Mouse (Mus musculus): ENCODE data around the gene Sh3pxd2a.

DNA sequence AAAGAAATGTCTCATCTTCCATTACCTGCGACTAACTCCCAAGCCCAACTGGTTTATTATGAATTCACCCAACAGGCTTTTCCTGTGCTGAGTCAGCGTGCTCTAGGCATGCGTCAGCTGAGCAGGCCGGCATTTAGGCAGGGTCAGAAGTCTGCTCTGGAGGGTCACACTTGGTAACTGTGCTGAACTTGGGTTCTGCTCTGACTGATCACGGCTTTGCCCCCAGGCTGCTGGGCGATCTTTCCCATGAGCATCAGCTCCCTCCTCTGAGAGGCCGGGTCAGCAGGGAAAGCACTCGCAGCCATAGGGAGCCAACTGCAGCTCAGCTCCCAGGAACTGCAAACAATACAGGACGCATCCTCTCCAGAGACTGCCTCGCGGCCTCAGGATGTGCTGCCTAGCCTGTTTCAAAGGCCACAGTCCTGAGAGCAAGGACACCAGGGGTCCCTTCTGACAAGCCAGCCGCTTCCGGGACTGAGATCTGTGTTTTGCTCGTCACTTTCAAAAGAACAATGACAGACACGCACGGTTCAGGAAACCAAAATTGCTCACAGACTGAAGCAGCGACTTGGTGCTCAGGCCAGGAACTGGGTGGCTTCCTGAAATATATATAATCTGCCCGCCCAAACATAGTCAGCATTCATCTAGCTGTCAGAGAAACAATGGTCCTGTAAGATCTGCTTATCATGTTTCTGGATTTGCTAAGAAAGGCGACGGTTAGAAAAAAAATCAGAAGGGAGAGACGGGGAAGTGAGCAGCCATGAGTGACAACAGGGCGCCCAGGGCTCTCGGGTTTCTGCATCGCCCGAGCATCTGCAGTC is 46.5 kb upstream of the Sh3pxd2a start:
- TF ChIP-seq POLR2A (IDR thresholded peaks at IDR 0.05; ENCODE audit: insufficient read depth, low read length) = no peak
- no peak for TF ChIP-seq CTCF (IDR thresholded peaks at IDR 0.05; ENCODE audit: low read depth, low read length)
- TF ChIP-seq EP300 (IDR thresholded peaks at IDR 0.05; ENCODE audit: insufficient read depth, low read depth, low read length) = no peak
